Mouse (Mus musculus) forebrain, embryonic 16.5 days (tissue): Measurements from ENCODE around the gene Ptch1. TPM values are rescaled to one million over a fixed set of nuclear protein-coding genes. Genes with fewer than 3 reads are reported as not detected.

Experiments
- ATAC-seq: fragments of 200-750 bp; cut with Nextera tagmentation; 2 replicates; pipeline ENCODE4 v1.8.0; 2017; ENCODE audit warnings: mild to moderate bottlenecking, moderate library complexity
- H3K27ac ChIP-seq: fragments of 300-500 bp; sonication (generic); 2 replicates; pipeline ENCODE4 v1.5.1; 2014; ENCODE audit warnings: low read length, control low read depth
- H3K27me3 ChIP-seq: fragments of 300-500 bp; sonication (generic); replicated peaks from 2 replicates; pipeline ENCODE4 v1.6.1; 2014; ENCODE audit warnings: low read length; ENCODE audit not compliant: control insufficient read depth, insufficient read depth
- H3K36me3 ChIP-seq: fragments of 300-500 bp; sonication (generic); 2 replicates; pipeline ENCODE4 v1.6.1; 2014; ENCODE audit not compliant: control insufficient read depth, insufficient read depth
- H3K4me1 ChIP-seq: fragments of 300-500 bp; sonication (generic); replicated peaks from 2 replicates; pipeline ENCODE4 v1.6.1; 2014; ENCODE audit warnings: low read length; ENCODE audit not compliant: control insufficient read depth, insufficient read depth
- H3K4me2 ChIP-seq: fragments of 300-500 bp; sonication (generic); 2 replicates; pipeline ENCODE4 v1.6.1; 2014; ENCODE audit warnings: mild to moderate bottlenecking, low read length, control low read depth
- H3K4me3 ChIP-seq: fragments of 300-500 bp; sonication (generic); replicated peaks from 2 replicates; pipeline ENCODE4 v1.5.1; 2014; ENCODE audit warnings: mild to moderate bottlenecking, low read length, control low read depth
- H3K9ac ChIP-seq: fragments of 300-500 bp; sonication (generic); replicated peaks from 2 replicates; pipeline ENCODE4 v1.6.1; 2014; ENCODE audit warnings: low read depth, low read length, control low read depth
- H3K9me3 ChIP-seq: fragments of 300-500 bp; sonication (generic); 2 replicates; pipeline ENCODE4 v1.6.1; 2016; ENCODE audit warnings: low read length; ENCODE audit not compliant: control insufficient read depth
- WGBS: fragments of 180-500 bp; shearing (Covaris S2); extraction: QIAGEN DNeasy Blood & Tissue Kit; methylation state at CpG from one replicate; pipeline ENCODE4 v1.1.7; 2014; 5-methylcytosine and 5-hydroxymethylcytosine counted together
- polyA plus RNA-seq: library from polyadenylated mRNA; unstranded; fragments of >200 nt; fragmentation: Nextera tagmentation; extraction: Ambion mirVana; gene quantifications from 2 replicates; pipeline ENCODE4 v1.2.1, GENCODE M21; 2015

Gene Ptch1
- polyA plus RNA-seq, 1 experiment from 2014 or later: 11.2 TPM

DNA sequence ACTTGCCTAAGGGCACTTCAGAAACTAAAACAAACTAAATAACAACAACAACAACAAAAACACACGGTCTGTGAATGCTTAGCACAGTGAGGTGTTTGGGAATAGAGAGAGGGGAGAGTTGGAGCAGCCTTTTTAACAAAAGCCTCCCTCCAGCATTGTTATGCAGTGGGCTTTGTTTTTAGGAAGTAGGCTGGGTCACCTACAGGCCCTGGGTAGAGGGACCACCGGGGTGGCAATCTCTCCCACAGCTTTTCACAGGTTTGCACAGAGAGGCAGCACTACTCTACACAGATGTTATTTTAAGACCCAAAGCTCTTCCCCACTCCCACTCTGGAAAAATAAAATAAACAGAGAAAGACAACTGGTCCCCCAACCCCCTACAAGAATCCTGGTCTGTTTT is 44.5 kb downstream of the Ptch1 start:
- H3K4me1 ChIP-seq: peaks cover 46% of the 10 kb centered on the region
- H3K36me3 ChIP-seq: peaks cover 11% of the 10 kb centered on the region
- 14% methylated on average over 2 of the region's 2 CpGs for WGBS
- no peak overlapping the region for H3K4me2 ChIP-seq
- H3K27ac ChIP-seq: no peak overlapping the region
- no peak overlapping the region for H3K4me3 ChIP-seq
- H3K9ac ChIP-seq: no peak overlapping the region
- ATAC-seq: no peak
- no peaks in the 10 kb centered on the region for H3K9me3 ChIP-seq
- H3K27me3 ChIP-seq: 0 out of 2 replicates have a peak, but pooled peaks cover 3% of the 10 kb centered on the region

DNA sequence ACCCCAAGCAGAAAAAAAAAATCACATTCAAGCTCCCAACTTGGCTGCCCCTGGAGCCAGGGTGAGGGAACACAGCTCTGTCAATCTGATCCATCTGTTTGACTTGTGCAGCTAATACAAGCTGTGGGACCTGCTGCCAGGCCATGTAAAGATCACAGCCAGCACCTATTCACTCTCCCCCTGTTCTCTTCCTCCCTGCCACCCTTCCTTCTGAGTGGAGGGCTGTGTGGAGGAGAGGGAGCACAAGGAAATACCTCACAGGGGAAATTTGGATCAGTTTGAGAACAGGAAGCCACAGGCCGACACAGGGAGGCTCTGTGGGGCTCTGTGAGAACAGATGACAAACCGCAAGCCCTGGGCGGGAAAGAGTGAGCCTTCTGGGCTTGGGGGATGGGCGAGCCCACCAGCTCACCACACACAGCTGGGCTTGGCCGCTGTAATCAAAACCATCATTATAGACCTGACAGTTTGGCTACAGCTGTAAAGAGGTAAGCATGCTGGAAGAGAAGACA is 45.2 kb downstream of the Ptch1 start:
- Histone ChIP-seq H3K4me2 (no peak overlapping the region), H3K36me3 (peaks cover 9% of the 10 kb centered on the region), H3K9ac (no peak overlapping the region), H3K9me3 (no peaks in the 10 kb centered on the region), H3K27ac (no peak overlapping the region), H3K4me3 (no peak overlapping the region), H3K27me3 (0 out of 2 replicates have a peak, but pooled peaks cover 3% of the 10 kb centered on the region), H3K4me1 (peaks cover 46% of the 10 kb centered on the region)
- WGBS: 12% methylated on average over 5 of the region's 5 CpGs
- ATAC-seq: no peak; the same call in 1 of the 2 replicates

DNA sequence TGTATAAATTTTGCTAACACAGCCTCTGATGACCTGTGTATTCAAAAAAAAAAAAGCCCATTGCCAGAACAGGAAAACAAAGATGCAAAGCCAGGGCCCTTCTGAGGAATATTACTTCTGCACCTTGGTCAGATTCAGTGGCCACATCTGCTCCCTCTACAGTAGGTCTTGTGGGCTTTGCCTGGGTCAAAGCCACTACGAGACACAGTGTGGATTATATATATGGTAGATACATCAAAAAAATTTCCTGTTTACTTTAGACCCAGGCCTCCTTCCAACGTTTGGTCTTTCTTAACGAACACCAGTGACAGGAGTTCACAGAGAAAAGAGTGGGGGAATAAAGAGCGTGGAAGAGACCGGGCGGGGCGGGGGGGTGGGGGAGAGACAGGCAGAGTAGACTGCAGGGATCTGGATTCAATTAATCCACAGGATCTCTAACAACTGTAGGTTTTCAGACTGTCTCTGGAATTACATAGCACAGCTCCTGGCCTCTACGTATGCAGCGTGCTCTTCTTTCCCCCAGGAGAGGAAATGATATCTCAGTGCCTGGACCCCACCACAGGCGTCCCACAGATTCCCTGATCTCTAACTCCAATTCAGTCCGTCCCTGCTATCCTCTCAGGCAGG is 47.7 kb downstream of the Ptch1 start:
- no peaks in the 10 kb centered on the region; the same call in 1 of the 2 replicates for H3K36me3 ChIP-seq

DNA sequence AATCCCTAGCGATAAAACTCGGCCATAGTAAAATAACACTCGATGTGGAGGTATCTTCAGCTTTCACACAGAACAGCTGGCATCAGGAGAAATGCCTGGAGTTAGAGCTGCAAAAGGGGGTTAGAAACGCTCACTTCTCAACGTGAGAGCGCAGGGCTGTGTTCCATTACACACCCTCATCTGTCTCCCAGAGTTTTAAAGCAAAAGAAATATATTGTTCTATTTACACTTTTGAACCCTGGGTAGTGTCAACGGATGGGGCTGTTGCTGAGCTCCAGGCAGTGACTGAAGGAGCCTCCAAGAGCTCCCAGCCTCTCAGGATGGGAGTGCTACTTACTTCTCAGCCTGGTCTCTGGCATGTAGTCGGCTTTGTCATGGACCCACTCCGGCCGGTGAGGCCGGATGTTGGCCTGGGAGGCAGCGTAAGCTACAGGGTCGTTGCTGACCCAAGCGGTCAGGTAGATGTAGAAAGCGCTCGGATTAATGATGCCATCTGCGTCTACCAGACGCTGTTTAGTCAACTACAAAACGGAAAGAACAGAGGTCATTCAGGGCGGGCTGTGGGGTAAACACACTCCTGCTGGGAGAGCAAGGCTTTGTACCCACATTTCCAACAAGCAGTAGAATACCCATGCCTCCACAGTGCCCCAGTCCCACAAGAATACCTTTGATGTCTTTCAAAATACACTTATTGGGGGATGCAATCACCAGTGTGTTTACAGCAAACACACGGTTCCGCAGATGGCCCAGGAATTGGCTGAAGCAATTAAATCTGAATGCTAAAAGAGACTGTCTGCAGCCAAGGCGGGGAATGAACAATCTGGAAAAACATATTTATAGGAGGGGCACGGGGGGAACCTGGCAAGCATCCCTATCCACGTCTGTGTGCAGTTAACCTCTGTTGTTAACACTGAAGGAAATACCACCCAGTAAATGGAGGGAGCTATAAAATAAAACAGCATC is 48.5 kb downstream of the Ptch1 start:
- no peak overlapping the region for H3K4me3 ChIP-seq
- H3K27ac ChIP-seq: no peak overlapping the region
- no peaks in the 10 kb centered on the region for H3K9me3 ChIP-seq
- no peak overlapping the region for H3K4me2 ChIP-seq
- 32% methylated on average over 25 of the region's 25 CpGs for WGBS
- no peaks in the 10 kb centered on the region; the same call in 1 of the 2 replicates for H3K36me3 ChIP-seq
- H3K27me3 ChIP-seq: 0 out of 2 replicates have a peak, but pooled peaks cover 3% of the 10 kb centered on the region
- H3K4me1 ChIP-seq: peaks cover 40% of the 10 kb centered on the region
- H3K9ac ChIP-seq: no peak overlapping the region
- peak; percentile 74 for ATAC-seq

More for the DNA sequence above, 47.7 kb downstream of the Ptch1 start:
- Histone ChIP-seq H3K9ac (no peak overlapping the region), H3K4me3 (no peak overlapping the region), H3K4me1 (peaks cover 45% of the 10 kb centered on the region), H3K27ac (no peak overlapping the region), H3K4me2 (no peak overlapping the region), H3K9me3 (no peaks in the 10 kb centered on the region), H3K27me3 (0 out of 2 replicates have a peak, but pooled peaks cover 3% of the 10 kb centered on the region)
- 45% methylated on average over 11 of the region's 11 CpGs for WGBS
- 0 out of 2 replicates have a peak, but pooled peaks have one; percentile 9 for ATAC-seq

DNA sequence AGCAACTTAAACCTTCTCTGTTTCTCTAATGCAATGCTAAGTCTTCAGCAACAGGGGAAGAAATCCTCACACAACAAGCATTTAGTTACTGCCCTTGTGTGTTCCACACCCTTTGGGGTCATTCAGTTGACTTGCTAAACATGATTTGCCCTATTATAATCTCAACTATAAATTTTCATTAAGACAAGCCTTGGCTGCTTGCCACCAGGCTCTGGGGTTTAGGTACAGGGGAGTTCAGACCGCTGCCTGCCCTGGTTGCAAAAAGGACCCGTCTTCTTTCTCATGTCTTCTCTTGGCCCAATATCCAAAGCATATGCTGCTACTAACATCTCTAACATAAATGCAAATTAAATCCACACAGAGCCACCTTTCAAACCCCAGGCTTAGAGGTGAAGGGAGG is 49.3 kb downstream of the Ptch1 start:
- Histone ChIP-seq H3K9ac (no peak overlapping the region), H3K27ac (no peak overlapping the region), H3K27me3 (no peaks in the 10 kb centered on the region), H3K4me2 (no peak overlapping the region), H3K9me3 (no peaks in the 10 kb centered on the region), H3K36me3 (peaks cover 5% of the 10 kb centered on the region), H3K4me3 (no peak overlapping the region), H3K4me1 (peaks cover 39% of the 10 kb centered on the region)
- 43% methylated on average over 2 of the region's 2 CpGs for WGBS
- ATAC-seq: no peak

DNA sequence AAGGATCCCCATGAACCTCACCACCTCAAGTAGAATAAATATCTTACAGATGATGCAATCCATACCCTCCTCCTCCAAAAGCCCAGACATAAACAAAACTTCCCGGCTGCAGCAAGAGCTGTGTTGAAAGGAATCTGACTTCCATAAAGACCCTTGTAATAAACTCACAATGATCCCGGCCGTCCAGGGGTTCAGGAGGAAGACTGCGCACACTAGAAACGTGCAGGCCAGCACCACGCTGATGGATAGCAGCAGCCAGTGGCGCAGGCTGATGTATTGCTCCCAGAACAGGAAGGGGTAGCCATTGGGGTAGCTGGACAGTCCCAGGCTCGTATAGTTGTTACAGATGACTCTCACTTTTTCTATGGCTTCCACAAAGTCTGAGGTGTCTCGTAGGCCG is 50.6 kb downstream of the Ptch1 start:
- Histone ChIP-seq H3K27ac (no peak overlapping the region), H3K4me1 (peaks cover 27% of the 10 kb centered on the region), H3K9ac (no peak overlapping the region), H3K9me3 (no peaks in the 10 kb centered on the region), H3K4me3 (no peak overlapping the region), H3K36me3 (peaks cover 10% of the 10 kb centered on the region), H3K27me3 (no peaks in the 10 kb centered on the region), H3K4me2 (no peak overlapping the region)
- no peak for ATAC-seq
- WGBS: 60% methylated on average over 10 of the region's 10 CpGs

DNA sequence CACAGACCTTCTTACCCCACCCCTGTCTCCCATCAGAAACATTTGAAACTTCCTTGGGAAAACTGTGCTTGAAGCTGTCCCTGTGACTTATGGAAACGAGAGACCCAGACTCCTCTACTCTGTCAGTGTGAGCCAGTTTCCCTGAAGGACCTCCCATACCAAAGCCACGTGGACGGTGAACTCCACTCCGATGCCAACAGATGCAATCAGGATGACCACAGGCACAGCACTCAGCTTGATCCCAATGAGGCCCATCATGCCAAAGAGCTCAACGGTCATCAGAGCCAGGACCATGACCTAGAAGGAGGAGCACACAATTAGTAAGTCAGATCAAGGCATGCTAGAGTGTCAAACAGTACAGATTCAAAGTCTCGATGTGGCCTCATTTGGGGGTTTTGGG is 53.3 kb downstream of the Ptch1 start:
- WGBS: 86% methylated on average over 6 of the region's 6 CpGs
- ATAC-seq: no peak

DNA sequence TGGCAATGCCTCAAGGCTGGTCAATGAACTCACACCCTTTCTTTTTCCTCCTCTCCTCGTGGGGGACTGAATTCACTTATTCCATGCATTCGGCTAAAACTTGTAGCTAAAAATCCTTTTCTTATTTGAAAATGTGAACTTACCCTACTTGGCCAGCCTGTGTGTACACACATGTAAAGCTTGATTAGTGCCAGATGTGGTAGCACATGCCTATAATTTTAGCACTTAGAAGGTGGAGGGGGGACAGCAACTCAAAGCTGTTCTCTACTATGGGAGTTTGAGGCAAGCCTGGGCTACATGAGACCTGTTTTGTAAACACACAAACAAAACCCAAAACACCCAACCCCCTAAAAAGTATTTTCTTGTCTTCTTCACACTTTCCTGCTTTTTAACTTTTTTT is 56.9 kb downstream of the Ptch1 start:
- H3K27me3 ChIP-seq: 0 out of 2 replicates have a peak, but pooled peaks cover 2% of the 10 kb centered on the region
- H3K4me2 ChIP-seq: no peak overlapping the region
- H3K9me3 ChIP-seq: no peaks in the 10 kb centered on the region
- H3K36me3 ChIP-seq: peaks cover 28% of the 10 kb centered on the region
- no peak for ATAC-seq
- H3K4me1 ChIP-seq: peaks cover 9% of the 10 kb centered on the region
- H3K9ac ChIP-seq: no peak overlapping the region
- no peak overlapping the region for H3K27ac ChIP-seq
- H3K4me3 ChIP-seq: no peak overlapping the region
- 63% methylated on average over 2 of the region's 2 CpGs for WGBS

More for the DNA sequence above, 53.3 kb downstream of the Ptch1 start:
- H3K9ac ChIP-seq: no peak overlapping the region
- no peaks in the 10 kb centered on the region for H3K9me3 ChIP-seq
- H3K27ac ChIP-seq: no peak overlapping the region
- peaks cover 15% of the 10 kb centered on the region for H3K4me1 ChIP-seq
- 0 out of 2 replicates have a peak, but pooled peaks cover 2% of the 10 kb centered on the region for H3K27me3 ChIP-seq
- no peak overlapping the region for H3K4me3 ChIP-seq
- H3K4me2 ChIP-seq: no peak overlapping the region
- peaks cover 21% of the 10 kb centered on the region for H3K36me3 ChIP-seq

DNA sequence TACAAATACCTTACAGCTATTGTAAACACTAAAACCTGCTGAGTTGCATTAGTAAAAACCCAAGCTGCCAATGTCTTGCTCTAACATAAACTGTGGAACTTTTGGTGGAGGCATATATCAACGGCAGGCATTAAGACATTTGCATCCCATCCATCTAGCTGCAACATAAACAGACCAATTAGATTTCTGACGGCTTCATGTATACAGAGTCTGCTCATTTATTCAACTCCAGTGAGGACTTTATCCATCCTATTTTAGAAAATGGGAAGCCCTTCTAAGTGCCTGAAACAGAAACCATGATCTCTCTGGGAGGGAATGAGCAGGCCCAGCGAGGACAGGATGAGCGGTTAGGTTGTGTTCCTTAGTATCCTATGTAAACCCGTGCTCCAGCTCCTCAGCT is 57.9 kb downstream of the Ptch1 start:
- ATAC-seq: no peak
- H3K27ac ChIP-seq: no peak overlapping the region
- peaks cover 29% of the 10 kb centered on the region for H3K36me3 ChIP-seq

More for the DNA sequence above, 57.9 kb downstream of the Ptch1 start:
- H3K27me3 ChIP-seq: 0 out of 2 replicates have a peak, but pooled peaks cover 2% of the 10 kb centered on the region
- no peak overlapping the region for H3K9ac ChIP-seq
- no peak overlapping the region for H3K4me2 ChIP-seq
- no peaks in the 10 kb centered on the region for H3K9me3 ChIP-seq
- WGBS: 42% methylated on average over 5 of the region's 5 CpGs
- no peak overlapping the region for H3K4me3 ChIP-seq
- H3K4me1 ChIP-seq: peaks cover 9% of the 10 kb centered on the region
